Mouse (Mus musculus): ENCODE results near the gene Taok2. TPM values are rescaled to one million over a fixed set of nuclear protein-coding genes. Genes with fewer than 3 reads are reported as not detected.

Gene Taok2
- total RNA-seq, 1 experiment from 2014 or later, result 73.7 TPM

DNA sequence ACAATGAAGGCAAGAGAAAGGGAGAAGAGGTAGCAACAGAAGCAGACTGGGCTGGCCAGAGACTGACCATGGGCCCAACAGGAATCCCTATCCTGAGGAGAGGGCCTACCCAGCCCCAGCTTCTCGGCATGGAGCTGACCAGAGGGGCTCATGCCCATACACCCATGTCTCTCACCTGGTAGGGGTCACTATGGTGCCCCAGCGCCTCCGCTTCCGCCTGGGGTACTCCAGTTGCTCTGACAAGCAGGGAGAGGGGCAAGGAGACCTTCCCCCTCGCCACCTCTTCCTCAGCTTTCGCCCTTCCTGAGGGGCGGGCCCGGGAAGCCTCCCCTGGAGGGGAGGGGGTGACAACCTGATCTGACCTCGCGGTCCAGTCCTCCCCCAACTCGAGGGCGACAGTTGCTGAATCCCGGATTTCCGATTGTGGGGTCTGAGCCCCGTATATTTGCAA is 747 bp downstream of the Taok2 start:
- no peak for ATAC-seq (ENCODE audit: extremely low read depth, insufficient number of reproducible peaks, low FRiP score, poor library complexity, severe bottlenecking)

- no peak for ATAC-seq (ENCODE audit: extremely low read depth, insufficient number of reproducible peaks, low FRiP score, poor library complexity, severe bottlenecking)
Measured at GRCm38 (mm10) chr7:126881040-126881439, 3.5 kb downstream of the Taok2 start.

- no peak for ATAC-seq (ENCODE audit: extremely low read depth, insufficient number of reproducible peaks, low FRiP score, poor library complexity, severe bottlenecking)
Measured at GRCm38 (mm10) chr7:126877239-126877638, 7.3 kb downstream of the Taok2 start.

GRCm38 (mm10) chr7:126870520-126870891 is 14.0 kb downstream of the Taok2 start:
- no peak for ATAC-seq (ENCODE audit: extremely low read depth, insufficient number of reproducible peaks, low FRiP score, poor library complexity, severe bottlenecking)

DNA sequence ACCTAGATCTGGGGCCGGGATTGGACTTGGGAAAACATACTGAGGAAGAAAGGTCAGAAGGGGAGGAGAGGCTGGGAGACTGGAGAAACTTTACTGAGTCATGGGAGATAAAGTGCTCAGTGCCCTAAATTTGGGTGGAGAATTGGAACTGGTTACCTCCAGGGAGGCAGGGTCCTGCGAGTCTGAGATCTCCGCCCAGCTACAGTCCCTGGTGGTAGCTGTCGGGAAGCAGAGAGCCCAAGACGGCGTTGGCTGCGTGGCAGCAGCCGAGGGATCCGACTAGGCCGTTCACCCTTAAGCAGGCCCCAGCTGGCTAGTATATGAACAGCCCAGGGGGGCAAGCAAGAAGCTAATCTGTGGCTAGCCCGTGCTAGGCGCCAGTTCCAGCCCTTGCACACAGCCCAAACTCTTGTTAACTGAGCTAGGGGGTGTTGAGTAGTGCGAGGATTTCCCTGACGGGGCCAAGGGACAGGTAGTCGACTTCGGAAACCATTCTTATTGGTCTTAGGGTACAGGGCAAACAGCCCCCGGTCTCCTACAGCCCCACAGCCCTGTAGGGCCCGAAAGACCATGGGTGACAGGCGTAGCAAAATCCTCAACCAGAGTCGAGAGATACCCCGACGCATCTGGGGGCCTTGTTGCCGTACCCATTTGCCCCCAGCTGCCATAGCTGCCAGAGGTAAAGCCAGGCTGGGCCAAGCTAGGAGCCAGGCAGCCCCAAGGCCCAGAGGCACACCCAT is 14.6 kb downstream of the Taok2 start:
- ATAC-seq (ENCODE audit: extremely low read depth, insufficient number of reproducible peaks, low FRiP score, poor library complexity, severe bottlenecking), result no peak

DNA sequence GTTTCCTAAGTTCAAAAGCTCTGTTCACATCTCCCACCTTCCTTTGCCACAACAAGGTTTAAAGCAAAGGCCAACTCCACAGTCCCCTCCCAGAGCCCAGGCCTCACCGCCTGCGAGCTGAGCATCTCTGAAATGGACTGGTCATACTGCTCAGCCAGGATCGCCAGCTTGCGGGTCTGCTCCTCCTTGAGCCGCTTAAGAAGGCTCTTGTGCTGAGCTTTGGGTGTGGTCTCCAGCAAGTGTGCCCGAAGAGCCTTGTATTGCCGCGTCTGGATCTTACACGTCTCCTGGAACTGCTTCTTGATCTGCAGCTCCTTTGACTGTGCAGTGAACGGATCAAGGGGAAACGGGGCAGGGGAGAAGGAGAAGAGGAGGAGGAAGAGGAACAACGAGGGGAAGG is 16.5 kb downstream of the Taok2 start:
- ATAC-seq (ENCODE audit: extremely low read depth, insufficient number of reproducible peaks, low FRiP score, poor library complexity, severe bottlenecking), result no peak

DNA sequence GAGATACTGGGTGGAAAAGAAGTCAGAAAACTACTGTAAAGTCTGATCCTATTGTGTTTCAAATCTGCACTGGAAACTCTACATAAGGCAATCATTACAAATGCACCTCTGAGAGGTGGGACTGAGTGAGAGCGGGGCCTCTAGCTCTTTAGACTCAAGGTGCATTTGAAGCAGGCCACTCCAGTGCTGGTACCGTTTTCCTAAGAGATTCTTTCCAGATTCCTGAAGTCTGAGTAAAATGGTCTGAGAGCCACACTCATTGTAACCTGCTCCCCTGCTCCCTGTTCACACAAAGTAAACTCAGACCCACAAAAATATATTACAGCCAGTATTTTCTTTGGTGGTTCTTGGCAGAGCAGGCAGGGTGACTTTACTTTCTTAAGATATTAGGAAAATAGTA is 17.0 kb downstream of the Taok2 start:
- ATAC-seq (ENCODE audit: extremely low read depth, insufficient number of reproducible peaks, low FRiP score, poor library complexity, severe bottlenecking), result no peak

- no peak for ATAC-seq (ENCODE audit: extremely low read depth, insufficient number of reproducible peaks, low FRiP score, poor library complexity, severe bottlenecking)
Measured at GRCm38 (mm10) chr7:126863791-126864190, 20.7 kb downstream of the Taok2 start.

DNA sequence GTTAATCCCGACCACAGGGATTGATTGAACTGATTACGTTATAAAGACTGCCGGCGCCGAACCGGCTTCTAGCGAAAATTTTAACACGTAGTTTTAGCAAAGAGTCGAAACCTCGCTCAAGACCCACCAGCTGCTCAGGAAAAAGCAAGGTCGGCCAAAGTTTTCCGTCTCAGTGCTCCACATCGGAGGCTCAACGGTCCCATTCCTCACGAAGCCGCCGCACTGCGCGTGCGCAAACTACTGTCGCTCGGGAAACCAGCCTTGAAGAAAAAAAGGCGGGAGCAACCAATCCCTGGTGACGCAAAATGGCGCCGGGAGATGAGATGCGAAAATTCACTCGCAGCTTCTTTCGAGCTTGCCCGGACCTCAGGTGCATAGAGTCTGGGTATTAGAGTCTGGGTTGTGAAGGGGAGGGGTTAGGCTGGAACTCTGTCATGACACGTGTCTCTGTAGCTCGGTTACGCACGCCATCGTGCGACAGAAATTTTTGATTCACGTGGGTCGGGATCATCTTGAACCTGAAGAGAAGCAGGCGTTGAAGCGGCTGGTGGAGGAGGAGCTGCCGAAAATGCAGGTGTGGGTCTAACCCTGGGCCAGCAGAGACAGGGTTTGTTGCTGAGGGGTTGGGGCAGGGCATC is 22.2 kb downstream of the Taok2 start, which contains the start of gene Ino80e:
TSS of gene Ino80e (minus strand) at position 231 of the 638 bp plus-strand sequence.
- ATAC-seq (ENCODE audit: extremely low read depth, insufficient number of reproducible peaks, low FRiP score, poor library complexity, severe bottlenecking), result peak; percentile 61

- ATAC-seq (ENCODE audit: extremely low read depth, insufficient number of reproducible peaks, low FRiP score, poor library complexity, severe bottlenecking), result peak; percentile 79
Measured at GRCm38 (mm10) chr7:126861429-126862130, 22.9 kb downstream of the Taok2 start, which contains the start of gene Hirip3. Gene Hirip3, plus strand, starts transcription at chr7:126861972.

- no peak for ATAC-seq (ENCODE audit: extremely low read depth, insufficient number of reproducible peaks, low FRiP score, poor library complexity, severe bottlenecking)
Measured at GRCm38 (mm10) chr7:126860987-126861386, 23.5 kb downstream of the Taok2 start.

DNA sequence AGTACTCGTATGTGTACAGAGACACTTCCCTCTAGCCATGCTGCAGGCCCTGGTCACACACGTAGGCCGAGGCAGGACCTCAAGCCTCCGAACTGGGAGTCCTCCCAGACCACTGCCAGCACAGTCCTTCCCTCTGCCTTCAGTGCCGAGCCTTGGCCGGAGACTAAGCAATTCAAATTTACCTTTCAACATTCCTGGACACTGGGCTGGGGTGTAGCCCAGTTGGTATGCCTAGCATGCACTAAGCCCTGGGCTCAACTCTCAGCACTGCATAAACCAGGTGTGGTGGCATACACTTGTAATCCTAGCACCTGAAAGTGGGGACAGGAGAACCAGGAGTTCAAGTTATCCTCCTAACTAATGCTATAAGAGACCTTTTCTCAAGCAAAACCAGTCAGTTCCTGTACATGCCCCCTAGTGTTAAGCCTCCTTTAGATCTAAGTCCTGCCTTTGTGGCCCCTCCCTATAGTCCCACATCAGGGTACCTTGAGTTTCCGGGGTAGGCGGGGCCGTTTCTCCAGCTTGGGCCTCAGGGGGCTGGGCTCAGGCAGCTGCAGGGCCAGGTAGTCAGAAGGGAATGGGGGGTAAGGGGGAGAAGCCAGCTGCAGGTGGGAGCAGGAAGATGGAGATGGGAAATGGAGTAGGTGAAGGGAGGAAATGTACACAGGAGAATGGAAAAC is 27.6 kb downstream of the Taok2 start:
- no peak for ATAC-seq (ENCODE audit: extremely low read depth, insufficient number of reproducible peaks, low FRiP score, poor library complexity, severe bottlenecking)

DNA sequence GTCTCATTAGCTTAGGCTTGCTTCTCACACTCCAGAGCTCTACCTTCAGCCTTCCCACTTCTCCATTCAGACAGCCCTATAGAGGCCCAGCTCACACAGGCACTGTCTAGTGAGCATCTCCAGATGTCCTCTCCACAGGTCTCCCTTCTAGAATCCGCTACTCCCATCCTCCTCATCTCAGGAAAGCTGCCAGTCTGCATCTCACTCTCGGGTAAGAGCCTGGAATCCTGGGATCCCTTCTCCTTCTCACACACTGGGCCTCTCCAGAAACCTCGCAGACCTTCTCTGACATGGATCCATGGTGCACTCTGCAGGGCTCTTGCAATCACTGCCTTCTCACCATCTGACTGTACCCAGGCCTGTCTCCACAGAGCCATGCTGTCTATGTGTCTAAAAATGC is 28.9 kb downstream of the Taok2 start:
- no peak for ATAC-seq (ENCODE audit: extremely low read depth, insufficient number of reproducible peaks, low FRiP score, poor library complexity, severe bottlenecking)

DNA sequence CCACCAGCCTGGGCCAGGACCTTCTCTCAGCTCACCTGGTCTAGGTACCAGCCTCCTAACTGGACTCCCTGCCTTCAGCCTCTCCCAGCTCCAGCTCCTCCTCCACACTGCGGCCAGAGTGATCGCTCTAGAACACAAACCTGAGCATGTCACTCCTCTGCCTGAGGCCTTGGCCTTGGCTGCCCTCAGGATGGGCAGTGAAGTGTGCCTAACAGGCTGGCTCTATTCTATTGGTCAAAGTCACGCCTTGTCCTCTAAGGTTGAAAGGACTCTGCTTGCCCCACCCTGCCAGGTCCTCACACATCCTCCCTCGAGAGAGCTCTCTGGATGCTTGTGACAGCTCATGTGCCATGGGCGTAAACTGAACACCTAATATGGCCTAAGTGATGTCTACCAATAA is 31.0 kb downstream of the Taok2 start:
- ATAC-seq (ENCODE audit: extremely low read depth, insufficient number of reproducible peaks, low FRiP score, poor library complexity, severe bottlenecking), result no peak

GRCm38 (mm10) chr7:126851192-126851591 is 33.3 kb downstream of the Taok2 start:
- ATAC-seq (ENCODE audit: extremely low read depth, insufficient number of reproducible peaks, low FRiP score, poor library complexity, severe bottlenecking), result no peak

DNA sequence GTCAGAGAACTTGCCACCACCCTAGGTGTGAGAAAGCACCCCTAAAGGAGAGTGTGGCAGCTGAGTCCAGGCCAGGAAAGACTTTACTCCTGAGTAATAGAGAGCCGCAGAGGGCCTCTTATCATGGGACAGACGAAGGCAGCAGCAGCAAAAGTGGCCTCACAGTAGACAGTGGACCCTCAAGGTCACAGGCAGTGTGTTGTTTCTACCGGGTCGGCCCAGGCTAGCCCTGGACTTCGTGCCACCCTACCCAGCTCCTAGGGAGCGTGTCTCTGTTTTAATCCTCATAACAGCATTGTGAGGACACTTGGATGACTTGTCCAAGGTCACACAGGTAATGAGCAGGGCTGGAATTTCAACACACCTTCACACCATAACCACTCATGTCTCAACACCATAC is 34.3 kb downstream of the Taok2 start:
- no peak for ATAC-seq (ENCODE audit: extremely low read depth, insufficient number of reproducible peaks, low FRiP score, poor library complexity, severe bottlenecking)

DNA sequence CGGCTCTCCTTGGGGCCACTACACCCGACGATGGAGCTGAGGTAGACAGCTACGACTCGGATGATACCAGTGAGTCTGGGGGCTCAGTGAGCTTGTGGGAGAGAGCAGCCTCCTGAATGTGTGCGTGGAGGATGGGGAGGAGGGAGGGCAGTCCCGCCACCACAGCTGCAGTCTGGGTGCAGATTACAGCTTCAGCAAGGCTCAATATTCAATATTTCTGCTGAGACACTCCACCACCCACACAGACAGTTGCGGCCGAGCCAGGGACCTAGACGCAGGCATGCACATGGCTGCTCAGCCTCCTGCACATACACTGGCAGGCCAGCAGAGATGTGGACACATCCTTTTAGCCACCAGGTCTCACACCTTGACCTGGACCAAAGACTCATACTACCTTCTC is 35.7 kb downstream of the Taok2 start:
- no peak for ATAC-seq (ENCODE audit: extremely low read depth, insufficient number of reproducible peaks, low FRiP score, poor library complexity, severe bottlenecking)

DNA sequence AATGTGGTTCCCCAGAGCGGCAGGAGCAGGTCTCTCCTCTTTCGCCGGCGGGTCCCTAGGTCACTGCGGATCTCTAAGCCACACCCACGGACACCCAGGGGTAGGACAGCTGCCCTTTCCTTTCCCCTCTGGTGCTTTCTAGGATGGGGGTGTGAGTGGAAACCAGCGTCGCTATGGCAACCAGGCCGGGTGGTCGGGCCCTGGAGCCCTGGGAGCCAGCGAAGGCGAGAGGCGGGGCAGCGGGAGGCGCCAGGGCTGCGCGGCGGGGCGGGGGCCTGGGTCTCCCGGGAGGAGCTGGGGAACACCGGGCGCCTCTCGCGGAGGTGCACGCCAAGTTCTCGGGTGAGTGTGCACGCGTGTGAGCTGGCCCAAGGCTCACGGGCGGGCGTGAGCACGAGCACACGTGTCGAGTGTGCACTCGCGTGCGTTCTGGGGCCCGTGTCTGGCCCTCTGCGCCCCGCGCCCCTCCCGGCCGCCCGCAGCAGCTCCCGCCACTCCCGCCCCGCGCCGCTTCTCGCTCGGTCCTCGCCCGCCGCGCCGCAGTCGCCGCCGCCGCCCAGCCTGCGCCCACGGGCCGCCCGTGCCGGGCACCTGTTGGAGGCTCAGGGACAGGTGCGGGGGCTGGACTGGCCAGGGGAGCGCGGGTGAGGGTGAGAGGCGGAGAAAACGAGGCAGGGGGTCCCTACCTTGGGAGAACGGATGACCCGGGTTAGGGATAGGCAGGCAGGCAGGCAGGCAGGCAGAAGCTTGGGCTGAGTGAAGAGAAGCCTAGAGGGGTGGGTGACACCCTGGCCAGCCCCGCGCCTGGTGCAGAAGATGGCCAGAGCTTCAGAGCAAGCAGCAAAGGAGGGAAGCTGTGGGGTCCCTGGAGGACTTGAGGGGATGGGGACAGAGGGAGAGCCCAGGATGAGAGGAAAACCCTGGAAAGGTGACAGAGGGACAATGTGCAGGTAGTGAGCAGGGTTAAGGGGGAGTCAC is 36.8 kb downstream of the Taok2 start:
- no peak for ATAC-seq (ENCODE audit: extremely low read depth, insufficient number of reproducible peaks, low FRiP score, poor library complexity, severe bottlenecking)

Data from neutrophil, adult 5-6 weeks (primary cell).